Mouse (Mus musculus) cerebellum, adult 11 months (tissue): ENCODE measurements around the gene Fam118b.

ENCODE experiments used
- DNase-seq: peaks from one replicate; pipeline ENCODE4 v3.0.0; 2022

Gene Fam118b

DNA sequence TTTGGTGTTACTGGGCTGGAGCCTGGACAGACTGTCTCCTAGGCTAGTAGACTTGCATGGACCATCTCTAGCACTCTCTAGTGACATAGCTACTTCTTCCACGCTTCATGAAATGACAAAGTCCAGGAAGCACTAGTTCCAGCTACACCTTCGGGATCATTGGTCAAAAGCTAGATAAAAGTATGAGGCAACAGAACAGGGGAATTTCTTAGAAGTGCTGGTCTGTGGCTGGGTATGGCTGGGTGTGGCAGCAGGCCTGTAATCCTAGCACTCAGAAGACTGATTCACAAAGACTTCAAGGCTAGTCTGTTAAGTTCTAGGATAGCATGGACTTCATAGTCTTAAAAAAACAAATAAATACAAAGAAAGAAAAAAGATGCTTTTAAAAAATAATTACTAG, 4.2 kb downstream of the Fam118b start:
- no peak for DNase-seq

DNA sequence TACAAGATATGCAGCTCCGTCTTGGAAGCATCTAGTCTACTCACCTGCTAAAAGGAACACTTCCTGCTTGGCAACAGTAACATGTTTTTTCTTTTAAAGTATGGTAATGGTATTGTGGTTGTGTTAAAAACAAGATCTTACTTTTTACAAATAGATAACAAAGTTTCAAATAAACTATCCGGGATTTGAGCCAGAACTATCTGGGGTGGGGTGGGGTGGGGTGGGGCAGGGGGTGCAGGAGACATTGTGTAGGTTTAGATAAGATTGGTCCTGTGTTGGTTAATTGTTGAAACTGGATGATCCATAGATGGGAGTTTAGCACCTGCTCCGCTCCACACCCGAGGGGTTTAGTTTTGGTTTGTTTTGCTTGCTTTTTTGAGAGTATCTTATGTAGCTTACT, 5.2 kb downstream of the Fam118b start:
- no peak for DNase-seq

DNA sequence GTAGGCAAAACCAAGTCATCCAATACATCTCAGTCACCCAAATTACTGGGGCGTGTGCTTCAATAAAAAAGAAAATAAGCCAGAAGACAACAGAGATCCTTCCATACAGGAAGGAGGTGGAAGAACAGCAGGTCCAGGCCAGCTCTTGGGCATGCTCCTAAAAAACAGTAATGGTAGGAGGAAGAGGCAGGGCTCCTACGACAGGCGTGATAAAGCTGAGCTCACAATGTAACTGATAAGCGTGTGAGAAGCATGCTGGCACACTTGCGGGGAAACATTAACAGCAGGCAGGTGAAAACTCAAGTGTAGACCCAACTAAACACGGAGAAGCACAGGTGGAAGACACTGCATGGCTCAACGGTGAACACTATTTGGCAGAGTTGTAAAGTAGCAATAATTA, 10.2 kb downstream of the Fam118b start:
- no peak for DNase-seq

DNA sequence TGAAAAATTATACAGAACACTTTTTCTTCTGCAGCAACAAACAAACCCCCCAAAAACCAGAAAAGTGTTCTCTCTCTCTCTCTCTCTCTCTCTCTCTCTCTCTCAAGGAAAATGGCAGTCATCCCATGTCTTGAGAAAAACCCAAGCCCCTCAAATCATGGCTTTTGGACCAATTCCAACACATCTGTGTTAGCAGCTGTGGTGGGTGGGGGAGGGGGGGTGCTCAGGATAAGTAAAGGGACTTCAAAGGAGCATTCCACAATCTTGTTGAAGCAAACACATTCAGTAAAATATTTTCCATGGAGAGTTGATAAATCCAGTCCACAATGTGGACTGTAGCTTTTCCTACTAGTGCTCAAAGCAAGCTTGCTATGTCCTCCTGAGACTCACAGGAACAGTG, 18.1 kb downstream of the Fam118b start:
- no peak for DNase-seq

DNA sequence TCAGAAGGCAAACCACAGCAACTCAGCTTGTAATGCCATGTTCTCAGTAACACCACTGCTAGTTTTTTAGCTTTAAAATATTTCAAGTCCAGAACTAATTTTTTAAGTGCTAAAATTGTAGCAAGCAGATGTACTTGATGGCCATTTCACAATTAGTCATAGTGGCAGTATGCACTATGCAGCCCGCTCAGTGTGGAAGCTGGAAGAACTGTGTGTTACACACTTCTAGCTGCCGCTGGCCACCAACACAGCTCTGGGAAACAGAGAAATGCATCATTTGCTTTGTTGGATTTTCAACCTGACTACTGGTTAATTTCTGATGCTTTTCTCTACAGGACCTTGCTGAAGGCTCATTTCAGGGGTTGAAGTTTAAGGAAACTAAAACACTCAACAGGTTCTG, 20.2 kb downstream of the Fam118b start:
- DNase-seq, result no peak

DNA sequence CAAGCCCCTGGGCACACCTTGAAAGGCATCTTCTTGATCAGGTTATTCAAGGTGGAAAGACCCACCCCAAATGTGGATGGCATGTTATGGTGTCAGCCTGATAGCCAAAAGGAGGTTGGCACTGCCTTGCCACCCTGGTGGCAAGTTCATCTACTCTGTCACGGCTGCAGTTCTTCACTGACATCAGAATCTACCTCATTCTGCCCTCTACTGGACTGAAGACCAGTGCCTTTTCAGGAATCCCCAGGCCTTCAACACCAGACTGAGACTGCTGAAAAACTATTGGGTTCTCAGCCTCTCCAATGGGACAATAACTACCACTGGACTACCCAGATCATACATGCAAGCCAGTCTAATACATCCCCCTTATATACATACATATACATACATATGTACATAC, 27.9 kb downstream of the Fam118b start:
- DNase-seq, result no peak

DNA sequence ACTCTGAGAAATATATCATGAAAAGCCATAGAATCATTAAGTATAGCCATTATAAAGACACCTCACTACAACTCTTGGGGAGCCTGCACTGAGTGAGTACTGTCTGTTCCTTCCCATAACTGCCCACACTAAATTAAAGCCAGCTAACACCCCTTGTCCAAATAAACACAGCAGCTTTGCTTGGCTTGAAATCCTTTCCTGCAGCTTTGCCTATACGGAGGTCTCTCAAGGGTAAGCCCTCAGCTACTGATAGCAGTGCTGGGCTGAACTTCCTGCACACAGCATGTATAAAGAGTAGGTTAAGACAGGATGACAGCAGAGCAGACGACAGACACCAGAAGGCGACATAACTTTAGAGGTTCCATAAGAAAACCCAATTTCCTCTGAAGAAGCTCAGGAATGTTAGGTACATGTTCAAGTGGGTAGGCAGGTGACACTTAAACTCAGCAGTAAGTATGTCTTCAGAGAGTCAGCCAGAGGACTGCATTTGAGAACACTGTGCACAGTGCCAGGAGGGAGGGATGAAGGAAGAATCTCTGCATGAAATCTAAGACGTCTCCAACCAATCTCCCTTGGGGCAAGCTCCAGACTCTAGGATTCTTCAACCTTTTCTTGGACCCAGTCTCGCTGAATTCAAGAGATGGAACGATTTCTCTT, 28.6 kb downstream of the Fam118b start:
- no peak for DNase-seq

DNA sequence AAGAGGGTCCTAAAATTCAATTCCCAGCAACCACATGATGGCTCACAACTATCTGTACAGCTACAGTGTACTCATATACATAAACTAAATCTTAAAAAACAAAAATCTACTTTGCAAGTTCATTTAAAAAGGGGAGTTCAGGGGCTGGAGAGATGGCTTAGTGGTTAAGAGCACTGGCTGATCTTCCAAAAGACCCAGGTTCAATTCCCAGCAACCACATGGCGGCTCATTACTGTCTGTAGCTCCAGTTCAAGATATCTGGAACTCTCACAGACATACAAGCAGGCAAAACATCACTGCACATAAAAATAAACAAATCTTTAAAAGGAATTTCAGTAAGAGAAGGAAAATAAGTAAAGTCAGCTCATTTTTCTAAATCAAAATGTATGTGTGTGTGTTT, 29.2 kb downstream of the Fam118b start:
- no peak for DNase-seq

DNA sequence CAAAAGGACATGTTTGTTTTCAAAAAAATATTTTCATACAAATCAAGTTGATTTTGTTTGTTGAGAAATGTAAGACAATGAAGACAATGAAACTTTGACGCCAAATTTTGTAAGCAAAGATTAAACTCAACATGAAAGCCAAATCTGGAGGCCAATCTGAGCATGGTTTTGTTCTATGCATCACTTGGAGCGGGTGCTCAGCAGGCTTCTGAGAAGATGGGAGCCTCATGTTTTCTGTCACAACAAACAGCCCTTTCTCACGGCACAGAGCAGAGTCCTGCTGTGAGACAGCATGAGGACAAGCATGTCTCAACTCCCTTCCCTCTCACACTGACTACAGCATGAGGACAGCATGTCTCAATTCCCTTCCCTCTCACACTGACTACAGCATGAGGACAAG, 31.6 kb downstream of the Fam118b start:
- DNase-seq, result no peak

DNA sequence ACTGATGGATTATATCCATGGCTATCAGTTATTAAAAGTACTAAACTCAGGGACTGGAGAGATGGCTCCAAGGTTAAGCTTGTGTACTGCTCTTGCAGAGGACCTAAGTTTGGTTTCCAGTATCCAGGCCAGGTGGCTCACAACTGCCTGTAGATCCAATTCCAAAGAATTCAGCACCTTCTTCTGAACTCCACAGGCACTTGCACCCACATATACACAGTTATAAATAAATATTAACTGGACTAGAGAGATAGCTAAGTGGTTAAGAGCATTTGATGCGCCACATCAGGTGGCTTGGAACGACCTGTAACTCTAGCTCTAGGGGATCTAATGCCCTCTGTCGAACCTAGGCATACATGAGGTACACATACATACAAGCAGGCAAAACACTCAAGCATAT, 38.9 kb downstream of the Fam118b start:
- DNase-seq, result no peak

DNA sequence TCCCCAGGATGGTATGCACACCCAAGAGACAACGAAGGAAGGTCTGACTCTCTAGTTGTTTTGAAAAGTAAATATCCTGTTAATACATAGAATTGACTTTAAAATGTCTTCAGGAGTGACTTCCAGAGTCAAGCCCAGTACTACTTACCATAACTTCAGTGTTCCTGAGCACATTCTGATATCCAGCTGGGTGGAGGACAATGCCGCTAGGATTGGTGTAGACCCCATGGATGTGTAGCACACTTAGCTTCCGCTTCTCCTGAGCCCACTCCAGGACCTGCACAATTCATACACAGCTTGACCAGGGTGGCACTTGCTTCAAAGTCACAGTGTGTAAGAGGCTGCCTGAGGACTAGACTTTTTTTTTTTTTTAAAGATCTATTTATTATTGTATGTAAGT, 44.1 kb downstream of the Fam118b start:
- no peak for DNase-seq

DNA sequence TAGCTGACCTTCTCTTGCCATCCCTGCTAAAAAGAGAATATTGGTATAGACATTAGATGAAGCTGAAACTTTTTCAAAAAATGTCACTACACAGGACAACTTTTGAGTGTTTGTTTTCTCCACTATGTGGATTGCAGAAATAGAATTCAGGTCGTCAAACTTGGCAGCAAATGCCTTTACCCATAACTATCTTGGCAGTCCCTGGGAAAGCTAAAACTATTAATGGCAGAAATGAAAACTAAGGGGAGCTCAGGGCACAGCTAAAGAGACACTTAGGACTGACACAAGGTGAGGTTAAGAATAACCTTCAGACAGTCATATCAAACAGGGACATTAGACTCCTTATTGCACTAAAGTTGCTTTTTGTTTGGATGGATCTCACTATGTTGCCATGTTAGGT, 49.6 kb downstream of the Fam118b start:
- DNase-seq, result no peak

DNA sequence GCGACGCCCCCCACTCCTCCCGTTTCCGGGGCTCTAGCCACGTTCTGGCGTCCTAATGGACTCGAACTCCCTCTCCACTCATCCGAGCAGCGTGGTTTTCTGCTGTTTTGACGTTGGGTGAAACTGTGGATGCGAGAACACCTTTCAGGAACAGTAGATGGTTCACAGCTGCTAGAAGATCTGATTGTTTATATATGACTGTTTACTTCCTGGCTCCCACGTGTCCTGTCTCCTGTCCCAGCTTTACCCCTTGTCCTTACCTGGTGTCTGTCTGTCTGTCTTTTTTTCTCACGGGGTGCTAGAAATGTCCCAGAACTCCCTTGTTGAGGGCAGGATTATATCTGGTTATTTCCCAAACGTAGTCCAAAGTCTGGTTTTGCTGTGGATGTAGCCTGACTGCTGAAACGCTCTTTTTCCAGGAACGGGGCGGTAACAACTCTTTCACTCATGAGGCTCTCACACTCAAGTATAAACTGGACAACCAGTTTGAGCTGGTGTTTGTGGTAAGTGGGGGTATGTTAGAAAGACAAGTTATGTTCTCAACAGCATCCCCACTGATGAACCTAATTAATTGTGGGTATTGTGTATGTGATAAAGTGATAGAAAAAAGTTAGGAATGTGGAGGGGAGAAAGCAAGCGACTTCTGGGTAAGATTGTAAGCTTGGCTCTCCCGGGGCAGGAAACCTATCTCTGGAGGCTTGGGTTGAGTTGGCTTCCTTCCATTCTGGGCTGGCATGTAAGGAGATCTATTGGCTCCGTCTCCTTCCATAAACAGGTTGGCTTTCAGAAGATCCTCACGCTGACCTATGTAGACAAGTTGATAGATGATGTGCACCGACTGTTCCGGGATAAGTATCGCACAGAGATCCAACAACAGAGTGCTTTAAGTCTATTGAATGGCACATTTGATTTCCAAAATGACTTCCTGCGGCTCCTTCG, 55.8 kb downstream of the Fam118b start:
- DNase-seq, result no peak

DNA sequence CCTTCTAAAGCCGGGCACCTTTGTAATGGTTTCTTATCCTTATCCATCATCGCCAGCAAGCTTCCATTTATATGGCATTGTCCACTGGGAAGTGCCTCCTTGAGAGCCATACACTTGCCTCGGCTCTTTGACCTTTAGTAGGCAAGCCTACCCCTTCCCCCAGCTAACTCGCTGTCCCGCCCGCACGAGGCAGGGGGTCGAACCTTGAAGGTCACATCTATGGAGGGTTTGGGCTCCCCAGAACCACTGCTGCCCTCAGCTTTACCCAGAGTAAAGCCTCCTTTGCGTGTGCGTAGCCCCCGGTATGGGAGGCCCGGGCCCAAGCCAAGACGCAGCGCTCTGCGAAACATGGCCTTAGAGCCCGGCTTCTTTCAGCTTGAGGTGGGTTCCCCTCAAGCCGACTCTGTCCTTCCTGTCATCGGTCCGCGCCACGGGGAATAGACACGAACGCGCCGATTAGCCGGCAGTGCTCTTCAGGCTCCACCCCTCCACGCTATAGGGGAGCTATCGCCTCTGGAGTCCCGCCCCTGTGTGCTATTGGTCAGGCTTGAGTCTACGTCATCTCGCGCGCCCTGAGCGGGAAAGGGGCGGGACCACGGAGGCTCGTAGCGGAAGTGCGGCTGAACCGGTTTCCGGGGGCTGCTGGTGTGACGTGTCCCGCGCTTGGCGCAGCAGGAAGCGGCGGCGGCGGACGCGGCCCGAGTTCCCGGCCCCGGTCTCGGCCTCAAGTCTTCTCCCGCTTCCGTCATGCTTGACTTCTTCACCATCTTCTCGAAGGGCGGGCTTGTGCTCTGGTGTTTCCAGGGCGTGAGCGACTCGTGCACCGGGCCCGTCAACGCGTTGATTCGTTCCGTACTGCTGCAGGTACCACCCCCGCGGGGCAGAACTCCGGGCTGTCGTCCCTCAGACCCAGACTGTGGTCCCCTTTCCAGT, 56.8 kb downstream of the Fam118b start, which contains the start of gene Foxred1:
Gene Foxred1, minus strand, starts transcription at position 514 of the 933 bp plus-strand sequence.
- peak; percentile 99 for DNase-seq

DNA sequence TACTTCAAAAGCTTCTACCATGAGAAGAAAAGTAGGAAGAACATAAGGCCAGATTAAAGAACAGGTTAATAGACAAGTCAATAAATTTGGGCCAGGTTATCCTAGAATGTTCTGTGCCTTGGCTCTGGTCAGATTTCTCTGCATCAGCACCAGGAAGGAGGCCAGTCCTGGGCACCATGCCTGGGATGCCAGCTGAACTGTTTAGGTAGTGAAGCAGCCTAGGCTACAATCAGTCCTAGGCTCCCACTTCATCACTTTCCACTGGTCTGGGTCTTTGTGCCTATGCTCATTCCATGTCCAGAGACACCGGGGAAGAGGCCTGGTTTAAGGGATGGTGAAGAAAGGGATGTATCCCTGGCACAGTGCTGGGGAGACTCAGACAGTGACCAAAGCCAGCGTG, 63.2 kb downstream of the Fam118b start:
- no peak for DNase-seq

DNA sequence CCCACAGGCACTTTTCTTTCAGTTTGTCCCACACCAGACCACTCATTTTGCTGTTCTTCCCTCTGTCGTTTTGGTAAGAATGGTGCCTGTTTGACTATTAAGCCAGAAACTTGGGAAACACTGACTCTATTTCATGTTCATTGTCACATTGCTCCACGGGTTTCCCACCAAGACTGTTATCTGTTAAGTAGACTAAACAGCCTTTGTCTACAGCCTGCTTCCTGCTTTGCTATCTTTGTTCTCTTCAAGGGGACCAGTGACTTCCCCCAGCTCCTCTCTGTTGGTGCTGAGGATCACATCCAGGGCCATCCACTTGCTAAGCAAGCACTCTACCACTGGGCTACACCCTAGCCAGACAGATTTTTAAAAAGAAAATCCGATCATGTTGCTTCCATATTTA, 64.1 kb downstream of the Fam118b start:
- DNase-seq, result no peak

DNA sequence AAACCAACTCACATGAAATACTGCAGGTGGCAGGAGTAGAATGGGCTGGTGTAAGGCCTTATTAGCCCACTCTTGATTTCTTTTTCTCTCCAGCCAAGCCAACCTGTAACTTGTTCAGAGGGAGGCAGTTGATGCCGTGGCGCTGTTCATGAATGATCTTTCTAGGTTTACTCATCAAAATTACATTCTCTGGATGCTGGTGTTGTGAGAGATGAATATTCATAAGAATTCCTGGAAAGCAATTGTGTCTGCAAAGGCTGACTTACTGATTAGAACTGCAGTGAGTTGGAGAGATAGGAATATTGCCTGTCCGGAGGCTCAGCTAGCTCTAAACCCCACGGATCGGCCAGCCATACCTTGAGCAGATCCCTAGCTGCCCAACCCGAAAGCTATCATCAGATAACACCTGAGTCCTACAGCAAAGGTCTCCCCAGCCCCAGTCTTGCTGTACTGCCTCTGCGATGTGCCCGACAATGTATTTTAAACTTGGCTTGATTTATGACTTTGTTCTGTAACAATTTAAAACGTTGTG, 67.0 kb downstream of the Fam118b start:
- no peak for DNase-seq

DNA sequence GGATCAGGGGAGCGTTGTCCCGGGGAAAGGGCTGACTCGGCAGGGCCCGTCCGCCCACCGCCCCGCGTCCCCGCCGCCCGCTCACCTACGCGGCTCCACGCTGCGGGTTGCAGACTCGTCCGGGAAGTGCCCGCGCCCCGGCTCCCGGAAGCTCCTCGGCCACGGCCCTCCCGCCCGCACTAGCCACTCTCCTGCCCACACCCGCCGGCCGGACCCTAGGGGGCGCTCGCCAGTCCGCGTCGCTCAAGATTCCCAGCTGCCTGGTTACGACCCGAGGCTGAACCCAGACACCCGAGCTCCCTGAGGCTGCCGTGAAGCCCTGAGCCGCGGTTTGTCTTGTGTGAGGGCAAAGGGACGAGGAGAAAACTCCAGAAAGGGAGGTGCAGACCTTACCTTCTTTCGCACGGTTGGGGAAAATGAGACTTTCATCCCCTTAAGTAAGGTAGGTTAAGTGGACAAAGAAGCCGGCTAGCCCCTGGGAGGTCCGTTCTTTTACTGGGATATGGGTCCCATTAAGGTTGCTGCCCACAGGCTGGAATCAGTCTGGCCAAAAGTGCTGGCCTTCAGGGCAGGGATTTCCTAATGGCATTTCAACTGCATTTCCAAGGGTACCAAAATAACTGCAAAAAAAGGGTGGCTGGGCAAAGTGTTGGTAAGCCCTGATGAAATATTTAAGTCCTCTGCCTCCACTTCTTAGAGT, 67.7 kb downstream of the Fam118b start, which contains the start of the genes Srpr and Tirap:
Gene Srpr, plus strand, starts transcription at position 404 of the 700 bp plus-strand sequence.
Gene Tirap, minus strand, starts transcription at position 520 of the 700 bp plus-strand sequence.
- DNase-seq, result peak; percentile 89

DNA sequence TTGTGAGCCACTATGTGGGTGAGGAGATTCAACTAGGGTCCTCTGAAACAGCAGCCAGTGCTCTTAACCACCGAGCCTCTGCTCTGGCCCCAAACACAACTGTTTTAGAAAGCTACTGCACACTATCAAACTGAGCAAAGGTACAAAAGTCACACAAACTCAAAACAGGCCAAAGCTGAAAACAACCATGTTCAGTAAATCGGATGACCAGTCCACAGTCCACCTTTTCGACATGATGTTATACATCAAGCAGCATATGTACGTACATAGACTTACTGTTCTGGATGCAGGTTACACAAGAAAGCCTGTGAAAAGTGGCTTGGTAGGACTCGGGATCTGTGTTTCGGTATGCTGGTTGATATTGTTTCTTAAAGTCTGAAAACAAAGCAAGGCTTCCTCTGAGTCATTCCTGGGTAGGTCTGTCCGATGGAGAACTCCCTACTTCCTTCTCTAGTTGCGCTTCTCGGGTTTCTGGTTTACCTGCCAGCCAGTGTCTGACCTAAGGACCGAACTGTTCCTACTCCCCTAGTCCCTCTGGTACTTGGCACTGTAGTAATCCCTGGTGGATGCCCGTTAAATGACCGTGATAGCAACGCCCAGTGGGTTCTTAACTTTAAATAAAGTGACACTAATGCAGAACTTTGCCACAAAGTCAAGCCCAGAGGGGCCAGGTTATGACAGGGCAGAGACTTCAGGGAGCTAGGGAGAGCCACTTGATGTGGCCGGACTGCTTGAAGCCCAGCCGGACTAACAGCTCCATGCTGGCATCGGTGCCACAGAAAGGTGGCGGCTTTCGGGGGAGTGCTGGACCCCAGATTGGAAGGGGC, 68.4 kb downstream of the Fam118b start:
- DNase-seq, result no peak

DNA sequence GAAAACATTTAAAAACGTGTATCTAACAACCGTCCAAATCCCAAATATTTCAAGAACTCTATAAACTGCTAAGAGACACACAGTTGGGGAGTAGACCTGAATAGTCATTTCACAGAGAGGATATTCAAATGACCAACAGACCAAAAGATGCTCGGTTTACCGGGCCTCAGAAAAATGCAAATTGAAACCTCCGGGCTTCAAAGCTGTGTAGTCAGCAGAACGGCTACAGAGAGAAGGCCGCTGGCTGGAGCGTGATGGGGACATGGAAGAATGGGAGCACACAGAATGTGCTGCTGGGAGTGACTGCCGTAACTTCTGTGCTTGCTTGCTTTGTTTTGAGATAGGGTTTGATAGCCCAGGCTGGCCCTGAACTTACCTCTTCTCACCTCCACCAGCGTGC, 69.3 kb downstream of the Fam118b start:
- no peak for DNase-seq

DNA sequence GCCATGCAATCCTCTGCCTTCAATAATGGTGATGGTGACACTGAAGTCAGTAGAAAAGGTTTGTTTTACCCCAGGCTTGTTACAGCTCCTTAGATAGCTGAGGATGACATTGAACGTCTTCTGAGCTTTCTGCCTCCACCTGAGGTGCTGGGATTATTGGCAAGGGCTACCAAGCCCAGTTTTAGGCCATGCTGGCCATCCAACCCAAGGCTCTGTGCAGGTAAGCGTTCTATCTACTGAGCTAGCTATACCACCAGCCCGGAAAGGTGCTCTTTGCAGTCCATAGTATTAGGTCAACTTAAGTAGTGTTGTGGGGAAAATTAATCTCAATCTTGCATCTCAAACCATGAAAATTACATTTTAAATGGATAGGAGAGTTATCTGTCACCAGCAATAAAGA, 70.0 kb downstream of the Fam118b start:
- DNase-seq, result no peak
